Mouse (Mus musculus): ENCODE results near the gene Cacna2d2.

GRCm38 (mm10) chr9:107484766-107485165 is 85.4 kb downstream of the Cacna2d2 start:
- TF ChIP-seq CTCF (IDR thresholded peaks at IDR 0.05; ENCODE audit: control insufficient read depth, insufficient read depth, insufficient replicate concordance, low read depth, low read length) = no peak
- no peak for TF ChIP-seq POLR2A (IDR thresholded peaks at IDR 0.05; ENCODE audit: control insufficient read depth, low read depth, low read length)
